Mouse (Mus musculus) cerebellum, adult 11-12 months (tissue): ENCODE data around the gene 2310022A10Rik.

Experiments
- DNase-seq: peaks from one replicate; pipeline ENCODE4 v3.0.0; 2022

Gene 2310022A10Rik

GRCm38 (mm10) chr7:27591266-27592216, 38.5 kb downstream of the 2310022A10Rik start, which contains the start of gene Akt2:
Gene Akt2 (plus strand): TSS chr7:27591552.
- peak; percentile 98 for DNase-seq

- peak; percentile 71 for DNase-seq
These were observed 39.3 kb downstream of the 2310022A10Rik start for GRCm38 (mm10) chr7:27592217-27592929.

GRCm38 (mm10) chr7:27592934-27593645, 40.1 kb downstream of the 2310022A10Rik start:
- peak; percentile 65 for DNase-seq

- DNase-seq, result peak; percentile 54
These were observed 43.8 kb downstream of the 2310022A10Rik start for GRCm38 (mm10) chr7:27596586-27597503.

- peak; percentile 25 for DNase-seq
These were observed 45.0 kb downstream of the 2310022A10Rik start for GRCm38 (mm10) chr7:27598053-27598452.

- DNase-seq, result peak; percentile 43
These were observed 48.6 kb downstream of the 2310022A10Rik start for GRCm38 (mm10) chr7:27601628-27602027.

- peak; percentile 33 for DNase-seq
These were observed 49.1 kb downstream of the 2310022A10Rik start for GRCm38 (mm10) chr7:27602161-27602560.

- no peak for DNase-seq
These were observed 49.8 kb downstream of the 2310022A10Rik start for GRCm38 (mm10) chr7:27602835-27603234.

GRCm38 (mm10) chr7:27604661-27605348, 51.8 kb downstream of the 2310022A10Rik start:
- DNase-seq, result peak; percentile 82

- DNase-seq, result peak; percentile 87
These were observed 52.7 kb downstream of the 2310022A10Rik start for GRCm38 (mm10) chr7:27605499-27606285.

GRCm38 (mm10) chr7:27606481-27607254, 53.6 kb downstream of the 2310022A10Rik start:
- peak; percentile 56 for DNase-seq

- DNase-seq, result peak; percentile 95
These were observed 54.5 kb downstream of the 2310022A10Rik start for GRCm38 (mm10) chr7:27607580-27607979.

- DNase-seq, result no peak
These were observed 55.1 kb downstream of the 2310022A10Rik start for GRCm38 (mm10) chr7:27608130-27608529.

- DNase-seq, result no peak
These were observed 56.3 kb downstream of the 2310022A10Rik start for GRCm38 (mm10) chr7:27609285-27609684.

GRCm38 (mm10) chr7:27609688-27610087, 56.7 kb downstream of the 2310022A10Rik start:
- DNase-seq, result no peak

GRCm38 (mm10) chr7:27610370-27610769, 57.3 kb downstream of the 2310022A10Rik start:
- DNase-seq, result no peak

- no peak for DNase-seq
These were observed 57.8 kb downstream of the 2310022A10Rik start for GRCm38 (mm10) chr7:27610871-27611270.

GRCm38 (mm10) chr7:27612940-27613339, 59.9 kb downstream of the 2310022A10Rik start:
- DNase-seq, result no peak

- peak; percentile 80 for DNase-seq
These were observed 60.9 kb downstream of the 2310022A10Rik start for GRCm38 (mm10) chr7:27613751-27614499.
